Mouse (Mus musculus): Measurements from ENCODE around the gene Edil3.

Edil3 gene
- long read RNA-seq, experiment 1: 0 reads
- long read RNA-seq, experiment 2: 0 reads

DNA sequence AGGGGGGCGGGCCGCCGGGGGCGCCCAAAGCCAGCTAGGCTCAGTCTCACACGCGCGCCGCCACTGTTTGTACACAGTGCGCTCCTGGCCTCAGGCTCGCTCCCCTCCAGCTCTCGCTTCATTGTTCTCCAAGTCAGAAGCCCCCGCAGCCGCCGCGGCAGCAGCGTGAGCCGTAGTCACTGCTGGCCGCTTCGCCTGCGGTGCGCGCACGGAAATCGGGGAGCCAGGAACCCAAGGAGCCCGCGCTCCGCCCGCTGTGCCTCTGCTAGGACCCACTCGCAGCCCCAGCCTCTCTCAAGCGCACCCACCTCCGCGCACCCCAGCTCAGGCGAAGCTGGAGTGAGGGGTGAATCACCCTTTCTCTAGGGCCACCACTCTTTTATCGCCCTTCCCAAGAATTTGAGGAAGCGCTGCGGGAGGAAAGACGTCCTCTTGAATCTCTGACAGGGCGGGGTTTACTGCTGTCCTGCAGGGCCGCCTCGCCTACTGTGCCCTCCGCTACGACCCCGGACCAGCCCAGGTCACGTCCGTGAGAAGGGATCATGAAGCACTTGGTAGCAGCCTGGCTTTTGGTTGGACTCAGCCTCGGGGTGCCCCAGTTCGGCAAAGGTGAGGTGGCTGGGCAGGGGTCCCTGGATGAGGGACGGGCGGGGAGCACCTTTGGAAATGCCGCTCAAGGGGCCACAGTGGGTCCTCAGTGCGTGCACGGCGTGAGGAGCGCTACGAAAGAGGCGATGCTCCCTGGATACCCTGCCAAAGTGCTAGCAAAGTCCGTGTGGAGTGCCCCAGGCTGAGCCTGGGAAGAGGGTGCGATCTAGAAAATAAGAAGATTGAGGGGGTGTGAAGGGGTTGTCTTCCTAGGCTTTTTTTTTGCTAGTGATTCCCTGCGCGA is at the start of gene Edil3:
Edil3 (plus strand) TSS at position 33 of the 892 bp plus-strand sequence.
- intact Hi-C loops (cut with DNase I): no loop called here

DNA sequence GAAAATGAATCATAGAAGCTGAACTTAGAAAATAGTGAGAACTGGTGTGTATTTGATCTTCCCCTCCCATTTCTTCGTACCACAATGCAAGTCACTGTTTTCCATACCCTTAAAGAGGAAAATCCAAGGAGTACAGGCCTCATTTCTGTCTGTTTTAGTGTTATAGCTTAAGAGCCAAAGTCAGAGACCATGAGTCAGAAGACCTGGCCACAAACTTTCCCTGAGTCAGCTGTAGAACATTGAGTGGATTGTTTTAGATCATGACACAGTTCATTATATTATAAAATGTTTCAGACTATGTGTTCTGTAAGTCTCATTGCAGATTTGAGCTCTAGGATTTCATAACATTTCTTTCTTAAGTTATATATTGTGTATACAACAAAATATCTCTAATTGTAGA is 22.1 kb upstream of the Edil3 start:
- intact Hi-C loops (cut with DNase I): no loop called here

- intact Hi-C loops (cut with DNase I): no loop called here
Measured at GRCm38 (mm10) chr13:88801006-88801405, 20.3 kb upstream of the Edil3 start.

- intact Hi-C loops (cut with DNase I): no loop called here
Measured at GRCm38 (mm10) chr13:88805838-88806237, 15.4 kb upstream of the Edil3 start.

GRCm38 (mm10) chr13:88806269-88806668 is 15.0 kb upstream of the Edil3 start:
- intact Hi-C loops (cut with DNase I): no loop called here

- intact Hi-C loops (cut with DNase I): no loop called here
Measured at GRCm38 (mm10) chr13:88810097-88810496, 11.2 kb upstream of the Edil3 start.

- intact Hi-C loops (cut with DNase I): no loop called here
Measured at GRCm38 (mm10) chr13:88820686-88821308, 475 bp upstream of the Edil3 start.

DNA sequence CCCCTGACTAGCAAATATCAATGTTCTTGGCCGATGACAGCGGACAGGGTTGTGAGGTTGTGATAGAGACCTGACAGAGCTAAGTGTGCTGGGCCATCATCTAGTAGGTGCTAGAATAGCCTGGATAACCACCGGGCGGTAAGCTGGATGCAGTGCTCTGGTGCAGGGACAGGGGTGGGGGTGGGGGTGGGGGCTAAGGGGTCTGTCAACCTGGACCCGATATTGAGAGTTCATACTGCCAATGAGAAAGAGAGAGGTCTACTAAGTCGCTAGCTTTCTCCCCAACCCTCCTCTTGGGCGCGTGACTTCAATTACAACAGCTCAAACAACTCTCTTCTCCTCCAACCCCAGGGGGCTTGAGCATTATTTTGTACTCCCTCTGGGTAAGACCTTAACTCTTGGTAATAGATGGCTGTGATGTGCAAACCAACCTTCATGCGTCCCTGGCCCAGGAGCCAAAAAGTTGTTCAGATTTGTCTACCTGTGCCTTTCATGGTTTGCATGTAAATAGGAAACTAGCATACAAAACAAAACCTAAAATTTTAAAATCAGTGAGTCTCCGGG is 1.1 kb downstream of the Edil3 start:
- intact Hi-C loops (cut with DNase I): no loop called here

DNA sequence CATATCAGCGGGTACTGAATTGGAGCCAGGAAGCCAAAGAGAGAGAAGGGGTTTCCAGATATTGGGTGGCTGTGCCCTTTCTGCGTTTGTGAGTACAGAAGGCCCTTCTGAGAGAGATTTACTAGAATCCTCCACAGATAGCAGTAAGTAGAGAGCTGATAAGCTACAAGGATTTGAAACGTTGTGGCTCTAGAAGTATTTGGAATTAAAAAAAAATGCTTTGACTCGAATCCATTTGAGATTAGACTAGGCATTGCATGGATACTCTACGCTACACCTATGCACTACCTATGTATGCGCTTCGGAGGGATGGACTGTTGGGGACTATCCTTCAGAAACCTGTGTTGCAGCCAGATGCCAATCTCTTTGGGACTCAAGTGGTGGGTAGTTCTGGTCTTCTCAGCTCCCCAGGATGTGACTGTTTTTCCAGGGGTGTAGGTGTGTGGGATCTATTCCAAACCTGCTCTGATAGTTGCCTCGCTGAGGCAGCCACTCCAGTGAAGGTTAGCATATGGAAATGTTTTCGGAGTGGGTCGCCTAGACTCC is 1.8 kb downstream of the Edil3 start:
- intact Hi-C loops (cut with DNase I): no loop called here

DNA sequence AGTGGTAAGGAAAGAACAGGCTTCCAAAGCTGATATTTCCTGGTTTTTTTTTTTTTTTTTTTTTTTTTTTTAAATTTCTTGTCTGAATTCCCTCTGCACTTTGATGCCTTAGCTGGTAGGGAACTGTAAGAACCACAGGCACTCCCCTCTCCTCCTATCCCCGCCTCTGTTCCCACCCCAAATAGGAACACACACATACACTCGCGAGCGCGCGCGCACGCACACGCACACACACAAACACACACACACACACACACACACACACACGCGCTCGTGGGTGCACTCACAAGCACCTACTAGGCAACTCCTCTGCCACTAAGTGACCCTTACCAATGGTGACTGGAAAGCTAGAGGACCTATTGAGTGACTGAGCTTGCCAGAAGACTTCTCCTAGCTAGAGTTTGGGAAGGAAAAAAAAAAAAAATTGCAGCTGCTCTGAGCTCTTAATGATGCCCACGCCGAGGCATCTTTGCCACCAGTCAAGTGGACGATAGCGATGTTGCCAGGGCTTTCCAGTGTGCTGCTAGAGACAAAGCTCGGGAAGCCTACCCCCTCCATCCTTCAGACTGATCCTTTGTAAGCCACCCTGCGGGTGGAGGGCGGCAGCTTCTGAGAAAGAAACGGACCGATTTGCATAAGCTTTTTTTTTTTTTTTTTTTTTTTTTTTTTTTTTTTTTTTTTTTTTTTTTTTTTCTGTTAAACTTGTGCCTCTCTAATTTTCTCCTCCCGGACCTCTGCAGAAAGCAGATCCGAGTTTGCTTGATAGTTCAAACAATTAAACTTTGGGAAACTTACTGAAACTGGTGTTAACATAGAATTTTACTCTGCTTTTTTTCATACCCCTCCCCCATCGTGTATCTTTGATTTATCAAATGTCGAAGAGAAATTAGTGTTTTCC is 2.5 kb downstream of the Edil3 start:
- intact Hi-C loops (cut with DNase I): no loop called here

- intact Hi-C loops (cut with DNase I): no loop called here
Measured at GRCm38 (mm10) chr13:88824441-88824840, 3.2 kb downstream of the Edil3 start.

- intact Hi-C loops (cut with DNase I): loop anchor here (2.0 kb wide), 1 partner anchor 38 kb away; no protein-coding TSS in a partner anchor
Measured at GRCm38 (mm10) chr13:88828362-88828761, 7.1 kb downstream of the Edil3 start.

- intact Hi-C loops (cut with DNase I): no loop called here
Measured at GRCm38 (mm10) chr13:88833732-88834131, 12.5 kb downstream of the Edil3 start.

GRCm38 (mm10) chr13:88849739-88850138 is 28.5 kb downstream of the Edil3 start:
- intact Hi-C loops (cut with DNase I): no loop called here

GRCm38 (mm10) chr13:88879960-88880359 is 58.7 kb downstream of the Edil3 start:
- intact Hi-C loops (cut with DNase I): no loop called here

DNA sequence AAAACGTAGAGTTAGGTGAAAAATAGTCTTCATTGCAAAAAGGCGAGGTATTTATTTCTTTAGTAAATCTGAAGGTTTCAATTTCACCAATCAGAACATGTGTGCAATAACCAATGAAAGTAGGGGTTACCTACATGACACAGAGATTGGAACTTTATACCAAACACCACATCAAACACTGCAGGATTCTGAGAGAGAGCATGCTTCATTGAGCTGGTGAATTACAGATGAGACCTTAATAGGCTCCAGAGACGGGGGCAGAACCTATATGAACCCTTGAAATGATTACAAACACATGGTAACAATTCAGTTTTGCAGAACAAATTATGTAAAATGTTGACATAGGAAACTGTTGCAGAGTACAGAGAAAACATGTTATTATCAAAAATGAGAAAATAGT is 69.5 kb downstream of the Edil3 start:
- intact Hi-C loops (cut with DNase I): no loop called here

- intact Hi-C loops (cut with DNase I): no loop called here
Measured at GRCm38 (mm10) chr13:88900046-88900445, 78.8 kb downstream of the Edil3 start.

GRCm38 (mm10) chr13:88907405-88907804 is 86.1 kb downstream of the Edil3 start:
- intact Hi-C loops (cut with DNase I): no loop called here

- intact Hi-C loops (cut with DNase I): no loop called here
Measured at GRCm38 (mm10) chr13:88908187-88908586, 86.9 kb downstream of the Edil3 start.

DNA sequence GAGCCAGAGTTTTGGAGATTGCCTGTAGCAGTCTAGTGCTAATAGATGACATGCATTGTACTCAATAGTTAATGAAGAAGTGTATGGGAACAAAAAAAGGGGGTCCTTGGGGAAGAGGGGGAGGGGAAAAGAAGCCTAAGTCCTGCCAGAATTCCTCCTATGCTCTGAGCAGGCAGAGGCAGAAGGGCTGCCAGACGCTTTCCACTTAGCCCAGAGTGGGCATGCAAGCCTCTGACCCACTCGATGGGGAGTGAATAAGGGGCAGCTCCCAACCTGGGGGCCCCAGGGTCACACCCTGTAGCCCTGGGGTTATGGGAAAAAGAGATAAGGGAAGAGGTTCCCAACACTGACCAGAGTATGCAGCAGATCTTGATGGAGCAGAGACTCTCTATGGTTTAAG is 95.2 kb downstream of the Edil3 start:
- intact Hi-C loops (cut with DNase I): no loop called here

DNA sequence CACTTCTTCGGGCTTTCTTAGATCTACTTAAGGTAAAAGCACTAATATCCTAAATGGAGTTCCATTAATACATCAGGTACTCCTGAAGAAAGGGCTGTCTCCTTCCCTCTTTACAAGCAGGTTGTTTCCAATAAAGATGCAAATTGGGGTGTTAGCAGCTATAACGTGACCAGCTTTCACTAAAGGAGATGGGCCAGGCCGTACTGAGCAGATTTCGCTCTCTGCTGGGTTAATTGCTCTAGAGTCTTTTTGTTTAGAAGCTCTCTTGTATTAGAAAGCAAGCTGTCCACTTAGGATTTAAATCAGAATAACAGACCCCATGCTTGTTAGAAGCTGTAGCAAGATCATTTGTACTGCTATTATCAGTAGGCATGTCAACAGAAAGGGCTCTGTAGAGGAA is 108.4 kb downstream of the Edil3 start:
- intact Hi-C loops (cut with DNase I): no loop called here

Measured in adrenal gland (tissue).